Mouse (Mus musculus) frontal cortex, postnatal 10 days (tissue): Measurements from ENCODE around the gene Mtrf1l.
A peak's percentile ranks its signal among the peaks of the same experiment; 100 is the strongest.

Experiments used
- DNase-seq, 2 experiments: peaks; one replicate each; pipeline ENCODE4 v3.0.0; 2022; ENCODE audit warnings: low spot score in 2 of 2, mixed read lengths in 1 of 2

The Mtrf1l gene

GRCm38 (mm10) chr10:5804691-5805156 is 19.0 kb downstream of the Mtrf1l start:
- peak; percentile 17 to 19 for DNase-seq

- DNase-seq, result no peak
Observed at GRCm38 (mm10) chr10:5803739-5804138, 20.0 kb downstream of the Mtrf1l start.

GRCm38 (mm10) chr10:5802866-5803265 is 20.8 kb downstream of the Mtrf1l start:
- DNase-seq, result no peak

GRCm38 (mm10) chr10:5800490-5800889 is 23.2 kb downstream of the Mtrf1l start:
- no peak for DNase-seq

DNA sequence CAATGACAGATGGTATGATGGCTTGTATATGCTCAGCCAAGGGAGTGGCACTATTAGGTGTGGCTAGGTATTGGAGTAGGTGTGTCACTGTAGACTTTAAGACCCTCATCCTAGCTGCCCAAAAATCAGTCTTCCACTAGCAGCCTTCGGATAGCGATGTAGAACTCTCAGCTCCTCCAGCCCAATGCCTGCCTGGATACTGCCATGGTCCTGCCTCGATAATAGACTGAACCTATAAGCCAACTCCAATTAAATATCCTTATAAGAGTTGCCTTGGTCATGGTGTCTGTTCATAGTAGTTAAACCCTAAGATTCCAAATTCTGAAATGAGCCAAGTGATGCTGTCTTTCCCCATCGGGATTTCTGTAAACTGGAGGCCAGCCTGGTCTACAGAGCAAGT is 25.6 kb downstream of the Mtrf1l start:
- DNase-seq, result no peak

DNA sequence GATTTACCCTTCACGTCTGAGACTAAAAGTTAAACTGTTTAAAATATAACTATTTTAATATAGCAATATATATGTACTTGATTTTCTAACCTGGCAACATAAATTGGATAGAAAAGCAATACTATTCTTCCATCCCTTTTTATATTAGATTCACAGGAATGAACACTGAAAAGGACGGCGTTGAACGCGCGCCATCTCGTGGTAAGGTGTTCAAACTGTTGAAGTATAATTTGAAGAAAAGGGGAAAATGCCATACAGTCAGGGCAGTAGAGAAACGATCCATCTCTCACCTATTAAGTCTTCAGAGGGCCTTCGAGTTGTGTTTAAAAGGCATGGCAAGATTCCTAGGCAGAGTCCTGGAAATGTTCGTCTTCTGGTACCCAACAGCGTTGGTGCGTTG is 33.1 kb downstream of the Mtrf1l start:
- peak in 1 of 2 experiments; percentile 53 for DNase-seq

GRCm38 (mm10) chr10:5786923-5787322 is 36.8 kb downstream of the Mtrf1l start:
- DNase-seq, result no peak
